12 mouse cellular contexts compared by ENCODE assay signal in the genomic region with DNA sequence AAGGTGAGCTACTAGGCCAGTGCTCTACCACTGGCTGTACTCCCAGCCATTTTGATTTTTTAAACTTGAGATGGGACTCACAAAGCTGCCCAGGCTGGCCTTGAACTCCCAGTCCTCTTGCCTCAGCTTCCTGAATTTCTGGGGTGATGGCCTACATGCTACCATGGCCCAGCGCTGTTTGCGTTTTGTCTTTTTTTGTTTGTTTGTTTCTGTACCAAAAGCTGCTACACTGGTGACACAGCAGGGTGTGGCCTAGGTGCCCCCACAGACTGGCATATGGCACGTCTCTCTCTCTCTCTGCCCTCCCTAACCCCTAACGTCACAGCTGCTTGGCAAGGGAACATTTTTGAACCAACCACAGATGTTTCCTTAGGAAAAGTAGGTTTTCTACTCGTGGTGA.
"Had no signal": no experiment of that assay in that cellular context is flagged by ENCODE, and none has a peak within 500 bp of the region (broad histone marks: within the 10 kb centered on the region; RNA-seq: fewer than 3 reads in every experiment).

No protein-coding gene starts in this region.

- H3K4me2 ChIP-seq: lung, embryonic 14.5 days; midbrain, embryonic 12.5 days had no signal

- H3K27me3 ChIP-seq: megakaryocyte, embryonic 14.5 days; midbrain, embryonic 12.5 days had no signal

- H3K27ac ChIP-seq: liver, embryonic 14.5 days; midbrain, embryonic 12.5 days had no signal

- ATAC-seq: midbrain, embryonic 16.5 days had no signal

- H3K9me3 ChIP-seq: midbrain, embryonic 12.5 days had no signal

- H3K4me3 ChIP-seq: midbrain, embryonic 12.5 days had no signal

- H3K9ac ChIP-seq: liver, embryonic 14.5 days; lung, embryonic 14.5 days; midbrain, embryonic 12.5 days had no signal

- DNase-seq: kidney, adult 11 months; kidney, postnatal 10 days; kidney, postnatal 4 days; lung, embryonic 14.5 days; lung, postnatal 10 days; right cerebral cortex, adult 18-20 months; right cerebral cortex, postnatal 25 days; thymus, postnatal 36 days had no signal
